Mouse (Mus musculus) G1E (cell line): Measurements from ENCODE around the gene Zdhhc17. TPM values are rescaled to one million over a fixed set of nuclear protein-coding genes. Genes with fewer than 3 reads are reported as not detected.
A peak's percentile ranks its signal among the peaks of the same experiment; 100 is the strongest.

Experiments
- ATAC-seq: 2 replicates; pipeline ENCODE4 v1.8.0; 2016; ENCODE audit warnings: mild to moderate bottlenecking; ENCODE audit not compliant: insufficient number of reproducible peaks, poor library complexity, low FRiP score, severe bottlenecking; ENCODE audit errors: extremely low read depth
- DNase-seq: peaks from one replicate; pipeline ENCODE4 v3.0.0; 2012; ENCODE audit warnings: low spot score
- H3K27me3 ChIP-seq: 2 replicates; pipeline ENCODE4 v1.6.1; 2012; ENCODE audit warnings: mild to moderate bottlenecking, low read length, inconsistent platforms; ENCODE audit not compliant: insufficient read depth
- H3K36me3 ChIP-seq: replicated peaks from 2 replicates; pipeline ENCODE3; 2012; ENCODE audit warnings: mild to moderate bottlenecking, inconsistent platforms
- H3K4me1 ChIP-seq: 2 replicates; pipeline ENCODE4 v1.6.1; 2012; ENCODE audit warnings: low read depth, low read length, inconsistent platforms, mixed read lengths; ENCODE audit not compliant: insufficient read depth
- H3K4me3 ChIP-seq: 2 replicates; pipeline ENCODE4 v1.5.1; 2012; ENCODE audit warnings: low read depth, mild to moderate bottlenecking, inconsistent platforms, low read length, moderate library complexity, mixed read lengths
- H3K9me3 ChIP-seq: replicated peaks from 2 replicates; pipeline ENCODE4 v1.6.1; 2012; ENCODE audit warnings: inconsistent platforms
- CTCF ChIP-seq: IDR thresholded peaks from 2 replicates; pipeline ENCODE4 v1.5.1; 2012; ENCODE audit warnings: low read depth, low read length, inconsistent platforms, mixed read lengths
- GATA1 ChIP-seq: IDR thresholded peaks from 2 replicates; pipeline ENCODE4 v1.6.1; 2012; ENCODE audit warnings: borderline replicate concordance, low read length, inconsistent platforms, mixed read lengths
- GATA2 ChIP-seq: IDR thresholded peaks from 2 replicates; pipeline ENCODE4 v1.6.1; 2012; ENCODE audit warnings: low read depth, low read length, inconsistent platforms, borderline replicate concordance
- POLR2AphosphoS5 ChIP-seq: IDR thresholded peaks from 2 replicates; pipeline ENCODE4 v1.6.1; 2012; ENCODE audit warnings: low read depth, low read length, inconsistent platforms; ENCODE audit not compliant: insufficient replicate concordance
- TAL1 ChIP-seq: conservative IDR thresholded peaks from 2 replicates; pipeline ENCODE4 v1.6.1; 2012; ENCODE audit warnings: low read depth, low read length, inconsistent platforms, mixed read lengths
- polyA plus RNA-seq: library from polyadenylated mRNA; stranded (reverse); fragments of >175 nt; gene quantifications from 2 replicates; pipeline ENCODE4 v1.2.3, GENCODE M21; 2012
- total RNA-seq, 2 experiments: library from RNA; stranded (forward) in 1 of 2; stranded (reverse) in 1 of 2; fragments of 200-1000 nt in 1 of 2; fragments of >200 nt in 1 of 2; fragmentation: Nextera tagmentation in 1 of 2; gene quantifications; 2 replicates each; pipeline ENCODE4 v1.2.3; 2014 to 2017

The Zdhhc17 gene
- total and polyA plus RNA-seq, 3 experiments: 1.5 to 102 (median 70.0) TPM

DNA sequence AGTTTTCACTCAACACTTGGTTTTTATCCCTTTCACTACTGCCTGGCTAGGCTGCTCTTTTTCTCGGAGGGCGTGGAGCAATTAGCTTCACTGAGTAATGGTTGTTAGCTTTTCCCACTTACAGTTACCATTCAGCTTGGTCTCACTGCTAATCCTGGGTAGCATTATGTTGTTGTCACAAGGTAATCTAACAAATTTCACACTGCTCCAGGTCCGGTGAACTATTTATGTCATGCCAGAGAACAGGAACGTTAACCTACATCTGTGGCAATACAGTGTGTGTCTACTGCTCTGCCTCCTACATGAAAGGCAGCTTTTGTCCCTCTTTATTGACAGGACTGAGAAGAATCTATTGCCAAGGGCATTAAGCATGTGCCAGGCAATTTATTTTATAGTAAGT is 14.8 kb upstream of the Zdhhc17 start:
- Histone ChIP-seq H3K4me1 (no peaks in the 10 kb centered on the region), H3K4me3 (no peak overlapping the region), H3K9me3 (no peaks in the 10 kb centered on the region), H3K27me3 (peaks cover 7% of the 10 kb centered on the region), H3K36me3 (no peaks in the 10 kb centered on the region)
- TF ChIP-seq POLR2AphosphoS5 (no peak), CTCF (no peak), GATA2 (no peak)
- no peak for ATAC-seq
- DNase-seq: no peak

DNA sequence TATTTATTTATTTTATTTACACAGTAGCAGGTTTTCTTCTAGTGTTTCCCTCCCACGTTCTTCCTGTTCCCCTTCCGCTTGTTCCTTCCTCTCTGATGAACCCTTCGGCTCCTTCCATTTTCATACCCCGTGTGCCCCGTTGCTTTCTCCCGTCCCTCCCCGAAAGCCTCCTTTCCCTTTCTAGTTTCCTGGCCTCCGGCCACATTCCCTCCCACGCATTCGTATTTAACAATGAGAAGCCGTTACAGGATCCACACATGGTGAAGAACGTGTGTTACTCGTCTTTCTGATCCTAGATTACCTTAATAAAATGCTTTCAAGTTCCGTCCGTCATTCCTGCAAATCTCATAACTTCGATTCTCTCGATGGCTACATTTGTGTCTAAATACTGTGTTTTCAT is 4.5 kb upstream of the Zdhhc17 start:
- ATAC-seq: no peak
- Histone ChIP-seq H3K4me3 (no peak overlapping the region), H3K27me3 (peaks cover 3% of the 10 kb centered on the region; the same call in 1 of the 2 replicates), H3K36me3 (no peaks in the 10 kb centered on the region), H3K9me3 (no peaks in the 10 kb centered on the region), H3K4me1 (peaks cover 29% of the 10 kb centered on the region)
- no peak for DNase-seq
- TF ChIP-seq POLR2AphosphoS5 (no peak), TAL1 (no peak), GATA1 (no peak), CTCF (no peak), GATA2 (no peak)

DNA sequence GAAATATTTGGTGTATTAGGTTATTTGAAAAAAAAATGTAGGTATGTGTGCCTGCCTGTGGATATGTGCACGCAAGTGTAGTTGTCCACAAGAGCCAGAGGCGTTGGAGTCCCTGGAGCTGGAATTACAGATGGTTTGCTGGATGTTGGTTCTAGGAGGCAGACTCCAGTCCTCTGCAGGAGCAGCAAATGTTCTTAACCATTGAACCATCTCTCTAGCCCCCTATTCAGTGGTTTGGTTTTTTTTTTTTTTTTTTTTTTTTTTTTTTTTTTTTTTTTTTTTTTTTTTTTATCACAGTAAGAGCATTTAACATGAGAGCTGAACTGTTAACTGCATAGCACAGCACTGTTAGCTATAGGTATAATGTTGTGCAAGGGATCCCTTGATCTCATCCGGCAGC is 3.3 kb upstream of the Zdhhc17 start:
- no peak for DNase-seq
- no peak for ATAC-seq
- no peak for TF ChIP-seq GATA1
- no peak for TF ChIP-seq CTCF
- TF ChIP-seq POLR2AphosphoS5: no peak
- TF ChIP-seq TAL1: no peak
- no peak for TF ChIP-seq GATA2

DNA sequence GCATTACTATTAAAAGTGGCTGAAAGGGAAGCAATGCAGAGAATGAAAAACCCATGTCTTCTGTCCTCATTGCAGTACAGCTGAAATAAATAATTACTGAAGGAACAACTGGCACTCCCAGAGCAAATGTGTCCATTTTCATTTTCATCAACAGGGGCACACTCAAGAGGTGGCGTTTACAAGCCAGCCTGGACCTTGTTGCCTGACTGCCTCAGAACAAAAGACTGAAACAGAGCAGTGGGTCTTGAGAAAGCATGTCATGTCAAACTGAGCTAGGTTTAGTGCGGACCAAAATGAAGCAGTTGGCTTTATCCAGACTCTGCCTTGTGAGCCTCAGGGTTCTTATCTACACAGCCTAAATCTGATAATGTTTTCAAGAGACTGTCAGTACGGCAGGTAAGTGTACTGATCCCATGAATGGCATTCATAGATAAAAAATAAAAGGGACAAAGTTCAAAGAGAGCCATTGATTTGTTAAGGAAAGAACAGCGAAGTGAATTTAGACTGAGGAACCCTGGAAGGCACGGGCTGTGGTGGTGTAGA is 2.6 kb upstream of the Zdhhc17 start:
- no peaks in the 10 kb centered on the region for H3K9me3 ChIP-seq
- no peak for DNase-seq
- no peaks in the 10 kb centered on the region for H3K36me3 ChIP-seq
- TF ChIP-seq TAL1 (0 out of 2 replicates have a peak, but pooled peaks have one; percentile 7), CTCF (no peak)
- H3K27me3 ChIP-seq: no peaks in the 10 kb centered on the region
- peaks cover 38% of the 10 kb centered on the region for H3K4me1 ChIP-seq
- ATAC-seq: peak; percentile 54
- H3K4me3 ChIP-seq: peak overlapping the region; percentile 62; the same call in 1 of the 2 replicates

More for the DNA sequence above, 3.3 kb upstream of the Zdhhc17 start:
- Histone ChIP-seq H3K4me3 (no peak overlapping the region; the same call in 1 of the 2 replicates), H3K36me3 (no peaks in the 10 kb centered on the region), H3K9me3 (no peaks in the 10 kb centered on the region), H3K4me1 (peaks cover 31% of the 10 kb centered on the region), H3K27me3 (no peaks in the 10 kb centered on the region)

DNA sequence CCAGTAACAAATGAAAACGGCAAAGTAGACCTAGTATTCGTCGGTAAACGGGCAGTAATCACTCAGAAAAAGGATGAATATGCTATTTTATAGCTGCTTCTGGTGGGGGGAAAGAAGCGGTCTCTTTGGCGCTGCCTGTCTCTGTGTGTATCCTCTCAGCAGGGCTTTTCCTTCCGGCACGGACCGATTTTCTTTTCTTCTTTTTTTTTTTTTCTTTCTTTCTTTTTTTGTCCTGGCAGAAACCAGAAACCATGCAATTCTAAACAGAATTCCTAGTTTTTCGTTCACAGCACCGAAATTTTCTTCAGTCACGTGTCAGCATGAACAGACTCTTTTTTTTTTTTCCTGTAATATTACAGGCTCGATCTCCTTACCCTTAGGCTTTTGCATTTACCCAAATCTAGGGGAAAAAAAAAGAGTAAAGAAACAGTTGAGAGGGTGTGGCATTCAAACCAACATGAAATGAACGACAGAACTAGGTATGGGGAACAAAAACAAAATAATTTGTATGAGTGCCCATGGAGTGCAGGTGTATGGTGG is 1.4 kb upstream of the Zdhhc17 start:
- peaks cover 47% of the 10 kb centered on the region for H3K4me1 ChIP-seq
- H3K9me3 ChIP-seq: no peaks in the 10 kb centered on the region
- ATAC-seq (no peak), DNase-seq (no peak)
- no peaks in the 10 kb centered on the region for H3K27me3 ChIP-seq
- peak overlapping the region; percentile 88 for H3K4me3 ChIP-seq
- no peaks in the 10 kb centered on the region for H3K36me3 ChIP-seq
- TF ChIP-seq CTCF: no peak
- TF ChIP-seq TAL1: no peak
- no peak for TF ChIP-seq GATA2
- no peak for TF ChIP-seq GATA1
- TF ChIP-seq POLR2AphosphoS5: no peak

DNA sequence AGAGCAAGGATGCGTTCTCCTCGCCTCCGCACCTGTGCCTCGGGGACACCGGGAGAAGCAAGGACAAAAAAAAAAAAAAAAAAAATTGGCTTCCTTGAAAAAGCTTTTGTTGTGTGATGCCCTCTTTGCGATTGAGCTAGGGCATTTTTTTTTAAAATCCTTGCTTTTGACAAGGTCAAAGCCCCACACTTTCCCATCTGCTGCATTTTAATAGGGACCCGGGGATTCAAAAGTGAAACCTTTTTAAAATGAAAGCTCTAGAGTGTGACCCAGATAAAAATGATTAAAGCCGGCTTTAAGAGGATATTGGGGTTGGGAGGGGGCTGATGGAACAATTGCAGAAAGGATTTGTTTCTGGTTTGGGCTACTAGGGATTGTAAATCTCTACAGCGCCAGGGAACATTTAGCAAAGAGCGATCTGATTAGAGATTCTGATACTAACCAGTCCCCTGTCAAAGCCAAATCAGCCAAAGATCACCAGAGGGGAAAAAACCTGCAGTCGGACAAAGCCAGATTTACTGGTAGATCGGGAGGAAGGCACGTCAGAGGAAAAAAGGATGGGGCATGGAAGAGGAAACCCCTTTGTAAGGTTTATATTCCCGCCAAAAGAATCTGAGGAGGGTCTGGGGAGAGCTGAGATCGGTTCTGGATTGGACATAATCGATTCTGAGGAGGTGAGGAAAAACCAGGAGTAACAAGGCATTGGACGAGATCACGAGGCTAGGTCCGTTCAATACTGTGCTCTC is 713 bp upstream of the Zdhhc17 start:
- Histone ChIP-seq H3K9me3 (no peaks in the 10 kb centered on the region), H3K4me3 (peak overlapping the region; percentile 88), H3K27me3 (no peaks in the 10 kb centered on the region), H3K36me3 (peaks cover under 1% of the 10 kb centered on the region), H3K4me1 (peaks cover 51% of the 10 kb centered on the region)
- DNase-seq: no peak
- TF ChIP-seq CTCF (no peak), GATA1 (no peak), GATA2 (no peak), POLR2AphosphoS5 (no peak), TAL1 (no peak)
- ATAC-seq: no peak

DNA sequence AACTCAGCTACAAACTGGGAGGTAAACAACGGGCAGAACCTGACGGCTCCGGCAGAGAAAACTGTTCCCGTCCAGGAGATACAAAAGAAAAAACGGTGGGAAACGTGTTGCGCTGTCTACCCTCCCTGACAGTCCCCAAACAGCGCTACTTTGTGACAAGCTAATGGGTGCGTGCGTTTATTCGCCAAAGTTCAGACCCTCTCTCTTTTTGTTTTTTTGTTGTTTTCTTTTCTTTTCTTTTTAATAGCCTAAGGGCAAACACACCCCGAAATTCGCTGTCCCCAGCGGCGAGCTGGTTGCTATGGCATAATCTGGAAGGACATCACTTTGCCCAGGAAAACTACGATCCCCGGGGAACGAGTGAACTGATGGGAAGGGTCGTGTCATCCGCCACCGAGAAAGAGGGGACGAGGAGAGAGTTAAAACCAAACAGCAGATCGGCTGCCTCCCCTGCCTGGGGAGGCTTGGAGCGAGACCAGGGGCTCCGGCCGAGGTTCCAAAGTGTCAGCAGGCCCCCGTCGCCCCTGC is 763 bp downstream of the Zdhhc17 start:
- Histone ChIP-seq H3K4me1 (peaks cover 64% of the 10 kb centered on the region), H3K4me3 (peak overlapping the region; percentile 88), H3K36me3 (peaks cover 7% of the 10 kb centered on the region), H3K27me3 (no peaks in the 10 kb centered on the region), H3K9me3 (no peaks in the 10 kb centered on the region)
- TF ChIP-seq TAL1 (no peak), POLR2AphosphoS5 (no peak), GATA1 (no peak), GATA2 (no peak), CTCF (no peak)
- DNase-seq (no peak), ATAC-seq (no peak)
